Mouse (Mus musculus): ENCODE data around the gene Plekhm1. TPM values are rescaled to one million over a fixed set of nuclear protein-coding genes. Genes with fewer than 3 reads are reported as not detected.

Gene Plekhm1
- polyA plus RNA-seq, 1 experiment from 2014 or later = 8.2 TPM

GRCm38 (mm10) chr11:103387870-103388526 is 24.5 kb downstream of the Plekhm1 start:
- Histone ChIP-seq H3K27me3 (no peaks in the 10 kb centered on the region), H3K4me1 (peaks cover 28% of the 10 kb centered on the region), H3K4me3 (replicated peaks) (no peak overlapping the region), H3K9me3 (replicated peaks) (no peaks in the 10 kb centered on the region), H3K9ac (no peak overlapping the region), H3K4me2 (no peak overlapping the region), H3K36me3 (peaks cover 48% of the 10 kb centered on the region), H3K27ac (no peak overlapping the region)
- WGBS = 75% methylated on average over 7 of the region's 7 CpGs
- no peak for ATAC-seq (replicated peaks; ENCODE audit: low FRiP score)

- H3K36me3 ChIP-seq = peaks cover 37% of the 10 kb centered on the region
- no peak overlapping the region for H3K4me3 ChIP-seq (replicated peaks)
- 87% methylated on average over 9 of the region's 9 CpGs for WGBS
- H3K27me3 ChIP-seq = no peaks in the 10 kb centered on the region
- H3K9me3 ChIP-seq (replicated peaks) = no peaks in the 10 kb centered on the region
- no peak overlapping the region for H3K9ac ChIP-seq
- no peak for ATAC-seq (replicated peaks; ENCODE audit: low FRiP score)
- H3K27ac ChIP-seq = no peak overlapping the region
- H3K4me1 ChIP-seq = peaks cover 38% of the 10 kb centered on the region
- H3K4me2 ChIP-seq = no peak overlapping the region
Measured at GRCm38 (mm10) chr11:103386827-103387226, 25.7 kb downstream of the Plekhm1 start.

- Histone ChIP-seq H3K27me3 (no peaks in the 10 kb centered on the region), H3K4me3 (replicated peaks) (no peak overlapping the region), H3K9me3 (replicated peaks) (no peaks in the 10 kb centered on the region), H3K4me1 (peaks cover 38% of the 10 kb centered on the region), H3K4me2 (no peak overlapping the region), H3K27ac (peak overlapping the region; percentile 66), H3K9ac (no peak overlapping the region), H3K36me3 (peaks cover 41% of the 10 kb centered on the region)
- WGBS = 51% methylated on average over 5 of the region's 5 CpGs
- 0 out of 2 replicates have a peak, but pooled peaks have one; percentile 30 for ATAC-seq (replicated peaks; ENCODE audit: low FRiP score)
Measured at GRCm38 (mm10) chr11:103381956-103382613, 30.4 kb downstream of the Plekhm1 start.

- H3K9me3 ChIP-seq (replicated peaks) = no peaks in the 10 kb centered on the region
- no peak overlapping the region for H3K4me3 ChIP-seq (replicated peaks)
- H3K27ac ChIP-seq = peak overlapping the region; percentile 66
- no peak overlapping the region for H3K9ac ChIP-seq
- ATAC-seq (replicated peaks; ENCODE audit: low FRiP score) = no peak
- peaks cover 41% of the 10 kb centered on the region for H3K36me3 ChIP-seq
- no peaks in the 10 kb centered on the region for H3K27me3 ChIP-seq
- H3K4me2 ChIP-seq = no peak overlapping the region
- H3K4me1 ChIP-seq = peaks cover 37% of the 10 kb centered on the region
- WGBS = 85% methylated on average over 7 of the region's 7 CpGs
Measured at GRCm38 (mm10) chr11:103381505-103381904, 31.0 kb downstream of the Plekhm1 start.

GRCm38 (mm10) chr11:103380460-103380859 is 32.0 kb downstream of the Plekhm1 start:
- Histone ChIP-seq H3K9me3 (replicated peaks) (no peaks in the 10 kb centered on the region), H3K27me3 (no peaks in the 10 kb centered on the region), H3K4me3 (replicated peaks) (no peak overlapping the region), H3K36me3 (peaks cover 38% of the 10 kb centered on the region), H3K4me1 (peaks cover 37% of the 10 kb centered on the region), H3K9ac (no peak overlapping the region), H3K4me2 (no peak overlapping the region), H3K27ac (no peak overlapping the region)
- no peak for ATAC-seq (replicated peaks; ENCODE audit: low FRiP score)
- 72% methylated on average over 5 of the region's 5 CpGs for WGBS

GRCm38 (mm10) chr11:103378341-103378740 is 34.1 kb downstream of the Plekhm1 start:
- ATAC-seq (replicated peaks; ENCODE audit: low FRiP score) = no peak
- Histone ChIP-seq H3K27me3 (no peaks in the 10 kb centered on the region), H3K27ac (0 out of 2 replicates have a peak overlapping the region, but pooled peaks have one; percentile 22), H3K4me1 (peaks cover 29% of the 10 kb centered on the region), H3K36me3 (peaks cover 49% of the 10 kb centered on the region), H3K4me2 (no peak overlapping the region), H3K9ac (no peak overlapping the region), H3K4me3 (replicated peaks) (no peak overlapping the region), H3K9me3 (replicated peaks) (no peaks in the 10 kb centered on the region)
- 93% methylated on average over 6 of the region's 6 CpGs for WGBS

- no peak for ATAC-seq (replicated peaks; ENCODE audit: low FRiP score)
- no peaks in the 10 kb centered on the region for H3K9me3 ChIP-seq (replicated peaks)
- peaks cover 65% of the 10 kb centered on the region for H3K36me3 ChIP-seq
- 0 out of 2 replicates have a peak overlapping the region, but pooled peaks have one; percentile 11 for H3K27ac ChIP-seq
- no peak overlapping the region for H3K9ac ChIP-seq
- 79% methylated on average over 5 of the region's 5 CpGs for WGBS
- H3K4me2 ChIP-seq = no peak overlapping the region
- peaks cover 18% of the 10 kb centered on the region for H3K4me1 ChIP-seq
- H3K4me3 ChIP-seq (replicated peaks) = no peak overlapping the region
- H3K27me3 ChIP-seq = no peaks in the 10 kb centered on the region
Measured at GRCm38 (mm10) chr11:103375772-103376171, 36.7 kb downstream of the Plekhm1 start.

- ATAC-seq (replicated peaks; ENCODE audit: low FRiP score) = no peak
- peaks cover 70% of the 10 kb centered on the region for H3K36me3 ChIP-seq
Measured at GRCm38 (mm10) chr11:103375258-103375657, 37.2 kb downstream of the Plekhm1 start.

GRCm38 (mm10) chr11:103373922-103374321 is 38.6 kb downstream of the Plekhm1 start:
- no peak overlapping the region for H3K27ac ChIP-seq
- no peak overlapping the region for H3K4me2 ChIP-seq
- H3K9me3 ChIP-seq (replicated peaks) = no peaks in the 10 kb centered on the region
- WGBS = 87% methylated on average over 9 of the region's 9 CpGs
- no peaks in the 10 kb centered on the region for H3K27me3 ChIP-seq
- peaks cover 14% of the 10 kb centered on the region; the same call in 1 of the 2 replicates for H3K4me1 ChIP-seq
- H3K36me3 ChIP-seq = peaks cover 67% of the 10 kb centered on the region
- no peak for ATAC-seq (replicated peaks; ENCODE audit: low FRiP score)
- no peak overlapping the region for H3K4me3 ChIP-seq (replicated peaks)
- H3K9ac ChIP-seq = no peak overlapping the region

More at GRCm38 (mm10) chr11:103375258-103375657, 37.2 kb downstream of the Plekhm1 start:
- Histone ChIP-seq H3K4me1 (peaks cover 23% of the 10 kb centered on the region), H3K27me3 (no peaks in the 10 kb centered on the region), H3K9me3 (replicated peaks) (no peaks in the 10 kb centered on the region), H3K4me3 (replicated peaks) (no peak overlapping the region), H3K4me2 (no peak overlapping the region), H3K9ac (no peak overlapping the region), H3K27ac (0 out of 2 replicates have a peak overlapping the region, but pooled peaks have one; percentile 11)
- 50% methylated on average over 1 of the region's 1 CpGs for WGBS

GRCm38 (mm10) chr11:103372561-103372960 is 39.9 kb downstream of the Plekhm1 start:
- H3K4me2 ChIP-seq = no peak overlapping the region
- no peak overlapping the region for H3K9ac ChIP-seq
- no peaks in the 10 kb centered on the region for H3K27me3 ChIP-seq
- peaks cover 61% of the 10 kb centered on the region for H3K36me3 ChIP-seq
- ATAC-seq (replicated peaks; ENCODE audit: low FRiP score) = no peak
- peaks cover 14% of the 10 kb centered on the region; the same call in 1 of the 2 replicates for H3K4me1 ChIP-seq
- H3K4me3 ChIP-seq (replicated peaks) = no peak overlapping the region
- H3K27ac ChIP-seq = peak overlapping the region; percentile 76
- H3K9me3 ChIP-seq (replicated peaks) = no peaks in the 10 kb centered on the region
- WGBS = 91% methylated on average over 4 of the region's 4 CpGs

- H3K9ac ChIP-seq = no peak overlapping the region
- peaks cover 63% of the 10 kb centered on the region for H3K36me3 ChIP-seq
- WGBS = 75% methylated on average over 3 of the region's 3 CpGs
- no peaks in the 10 kb centered on the region for H3K9me3 ChIP-seq (replicated peaks)
- no peak for ATAC-seq (replicated peaks; ENCODE audit: low FRiP score)
- H3K27me3 ChIP-seq = no peaks in the 10 kb centered on the region
- H3K4me2 ChIP-seq = no peak overlapping the region
- peaks cover 14% of the 10 kb centered on the region; the same call in 1 of the 2 replicates for H3K4me1 ChIP-seq
- H3K27ac ChIP-seq = peak overlapping the region; percentile 76
- no peak overlapping the region for H3K4me3 ChIP-seq (replicated peaks)
Measured at GRCm38 (mm10) chr11:103372068-103372467, 40.4 kb downstream of the Plekhm1 start.

GRCm38 (mm10) chr11:103371222-103371539 is 41.3 kb downstream of the Plekhm1 start:
- WGBS = 74% methylated on average over 3 of the region's 3 CpGs
- Histone ChIP-seq H3K4me2 (no peak overlapping the region), H3K4me3 (replicated peaks) (no peak overlapping the region), H3K27me3 (no peaks in the 10 kb centered on the region), H3K9ac (no peak overlapping the region), H3K9me3 (replicated peaks) (no peaks in the 10 kb centered on the region), H3K36me3 (peaks cover 58% of the 10 kb centered on the region), H3K27ac (peak overlapping the region; percentile 76), H3K4me1 (peaks cover 14% of the 10 kb centered on the region; the same call in 1 of the 2 replicates)
- ATAC-seq (replicated peaks; ENCODE audit: low FRiP score) = no peak
